Mouse (Mus musculus) embryonic facial prominence, embryonic 13.5 days (tissue): Measurements from ENCODE around the gene Slc25a38. TPM values are rescaled to one million over a fixed set of nuclear protein-coding genes. Genes with fewer than 3 reads are reported as not detected.
A peak's percentile ranks its signal among the peaks of the same experiment; 100 is the strongest.

Experiments used
- ATAC-seq: fragments of 200-750 bp; cut with Nextera tagmentation; 2 replicates; pipeline ENCODE4 v1.8.0; 2017; ENCODE audit warnings: low read depth; ENCODE audit not compliant: insufficient number of reproducible peaks, insufficient read depth, low FRiP score, low TSS enrichment
- H3K27ac ChIP-seq: fragments of 300-500 bp; sonication (generic); 2 replicates; pipeline ENCODE4 v1.5.1; 2015; ENCODE audit warnings: moderate library complexity, mild to moderate bottlenecking, inconsistent platforms
- H3K27me3 ChIP-seq: fragments of 300-500 bp; sonication (generic); 2 replicates; pipeline ENCODE4 v1.6.1; 2015; ENCODE audit warnings: mild to moderate bottlenecking, inconsistent platforms
- H3K36me3 ChIP-seq: fragments of 300-500 bp; sonication (generic); 2 replicates; pipeline ENCODE4 v1.6.1; 2015; ENCODE audit warnings: mild to moderate bottlenecking, inconsistent platforms
- H3K4me1 ChIP-seq: fragments of 300-500 bp; sonication (generic); 2 replicates; pipeline ENCODE4 v1.6.1; 2015; ENCODE audit warnings: inconsistent platforms
- H3K4me2 ChIP-seq: fragments of 300-500 bp; sonication (generic); 2 replicates; pipeline ENCODE4 v1.6.1; 2015; ENCODE audit warnings: moderate library complexity, mild to moderate bottlenecking, inconsistent platforms
- H3K4me3 ChIP-seq: fragments of 300-500 bp; sonication (generic); 2 replicates; pipeline ENCODE4 v1.5.1; 2015; ENCODE audit warnings: mild to moderate bottlenecking, inconsistent platforms
- H3K9ac ChIP-seq: fragments of 300-500 bp; sonication (generic); 2 replicates; pipeline ENCODE4 v1.6.1; 2015; ENCODE audit warnings: mild to moderate bottlenecking, inconsistent platforms
- H3K9me3 ChIP-seq: fragments of 300-500 bp; sonication (generic); 2 replicates; pipeline ENCODE4 v1.6.1; 2016; ENCODE audit warnings: inconsistent platforms
- WGBS: fragments of 180-500 bp; shearing (Covaris S2); methylation state at CpG from one replicate; pipeline ENCODE4 v1.1.7; 2015; ENCODE audit warnings: mixed read lengths; 5-methylcytosine and 5-hydroxymethylcytosine counted together
- polyA plus RNA-seq: library from polyadenylated mRNA; unstranded; fragments of >200 nt; fragmentation: Nextera tagmentation; extraction: Ambion mirVana; gene quantifications from 2 replicates; pipeline ENCODE4 v1.2.1, GENCODE M21; 2015

The Slc25a38 gene
- polyA plus RNA-seq, 1 experiment from 2014 or later = 33.5 TPM

DNA sequence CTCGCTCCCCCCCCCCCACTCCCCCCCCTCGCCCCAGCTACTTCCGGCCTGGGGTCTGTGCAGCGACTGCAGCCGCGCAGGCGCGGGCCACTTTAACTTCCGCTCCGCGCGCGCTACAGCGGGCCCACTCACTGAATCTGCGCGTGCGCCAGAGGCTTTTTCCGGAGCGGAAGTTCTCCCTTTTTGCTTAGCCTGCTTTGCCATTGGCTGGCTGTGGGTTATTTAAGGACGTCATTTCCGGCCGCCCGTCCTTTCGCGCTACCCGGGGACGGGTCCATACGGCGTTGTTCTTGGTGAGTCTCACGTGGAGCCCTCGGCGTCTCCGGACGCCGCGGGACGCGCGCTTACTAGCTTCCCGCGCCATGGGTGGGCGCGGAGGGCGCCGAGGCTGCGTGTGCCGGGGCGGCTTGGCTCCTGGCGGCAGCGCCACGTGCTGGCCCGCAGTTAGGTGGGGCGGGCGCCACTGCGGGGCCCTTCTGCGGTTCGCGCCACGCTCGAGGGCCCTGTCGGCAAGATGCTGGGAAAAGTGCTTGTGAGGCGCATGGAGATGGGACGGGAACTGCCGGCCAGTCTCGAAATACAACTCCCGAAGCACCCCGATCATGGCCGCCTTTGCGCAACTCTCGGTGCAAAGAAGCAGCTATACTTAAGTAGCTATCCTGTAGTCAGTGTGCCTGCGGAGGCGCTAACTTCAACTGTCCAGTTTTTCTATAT, 17.5 kb downstream of the Slc25a38 start, which contains the start of gene Rpsa:
Gene Rpsa (plus strand): TSS at position 152 of the 714 bp plus-strand sequence.
- Histone ChIP-seq H3K27ac (peak within 1 kb of the TSS; percentile 90), H3K36me3 (peaks cover 58% of the 10 kb centered on the region), H3K9ac (peak within 1 kb of the TSS; percentile 100), H3K27me3 (no peaks in the 10 kb centered on the region), H3K4me3 (peak within 1 kb of the TSS; percentile 99), H3K4me2 (peak within 1 kb of the TSS; percentile 86), H3K9me3 (no peaks in the 10 kb centered on the region), H3K4me1 (peaks cover 16% of the 10 kb centered on the region)
- WGBS = under 1% methylated on average over 72 of the region's 72 CpGs
- peak; percentile 97 for ATAC-seq

GRCm38 (mm10) chr9:120129276-120129675, 19.1 kb downstream of the Slc25a38 start:
- peak overlapping the region; percentile 99 for H3K4me3 ChIP-seq
- peak overlapping the region; percentile 86 for H3K4me2 ChIP-seq
- peaks cover 16% of the 10 kb centered on the region for H3K4me1 ChIP-seq
- no peak overlapping the region for H3K27ac ChIP-seq
- no peaks in the 10 kb centered on the region for H3K27me3 ChIP-seq
- H3K9ac ChIP-seq = peak overlapping the region; percentile 100
- ATAC-seq = no peak
- WGBS = 67% methylated on average over 10 of the region's 10 CpGs
- H3K36me3 ChIP-seq = peaks cover 48% of the 10 kb centered on the region
- H3K9me3 ChIP-seq = no peaks in the 10 kb centered on the region

- Histone ChIP-seq H3K9me3 (no peaks in the 10 kb centered on the region), H3K27ac (no peak overlapping the region), H3K4me1 (peaks cover 14% of the 10 kb centered on the region), H3K9ac (no peak overlapping the region), H3K4me2 (no peak overlapping the region), H3K4me3 (no peak overlapping the region), H3K36me3 (peaks cover 47% of the 10 kb centered on the region), H3K27me3 (no peaks in the 10 kb centered on the region)
- ATAC-seq = no peak
- WGBS = 91% methylated on average over 3 of the region's 3 CpGs
These were observed 21.7 kb downstream of the Slc25a38 start for GRCm38 (mm10) chr9:120131784-120132288.

- Histone ChIP-seq H3K27me3 (no peaks in the 10 kb centered on the region), H3K27ac (peak overlapping the region; percentile 18; the same call in 1 of the 2 replicates), H3K4me1 (peaks cover 12% of the 10 kb centered on the region), H3K9me3 (no peaks in the 10 kb centered on the region), H3K36me3 (peaks cover 47% of the 10 kb centered on the region), H3K4me3 (no peak overlapping the region), H3K4me2 (no peak overlapping the region), H3K9ac (no peak overlapping the region)
- ATAC-seq = no peak
- WGBS = 32% methylated on average over 8 of the region's 8 CpGs
These were observed 23.0 kb downstream of the Slc25a38 start for GRCm38 (mm10) chr9:120132980-120133754.

GRCm38 (mm10) chr9:120133755-120134475, 23.7 kb downstream of the Slc25a38 start:
- Histone ChIP-seq H3K36me3 (peaks cover 42% of the 10 kb centered on the region), H3K9ac (no peak overlapping the region), H3K4me3 (no peak overlapping the region), H3K4me1 (peaks cover 7% of the 10 kb centered on the region), H3K27me3 (no peaks in the 10 kb centered on the region), H3K4me2 (no peak overlapping the region), H3K27ac (no peak overlapping the region), H3K9me3 (no peaks in the 10 kb centered on the region)
- 48% methylated on average over 6 of the region's 6 CpGs for WGBS
- no peak for ATAC-seq

DNA sequence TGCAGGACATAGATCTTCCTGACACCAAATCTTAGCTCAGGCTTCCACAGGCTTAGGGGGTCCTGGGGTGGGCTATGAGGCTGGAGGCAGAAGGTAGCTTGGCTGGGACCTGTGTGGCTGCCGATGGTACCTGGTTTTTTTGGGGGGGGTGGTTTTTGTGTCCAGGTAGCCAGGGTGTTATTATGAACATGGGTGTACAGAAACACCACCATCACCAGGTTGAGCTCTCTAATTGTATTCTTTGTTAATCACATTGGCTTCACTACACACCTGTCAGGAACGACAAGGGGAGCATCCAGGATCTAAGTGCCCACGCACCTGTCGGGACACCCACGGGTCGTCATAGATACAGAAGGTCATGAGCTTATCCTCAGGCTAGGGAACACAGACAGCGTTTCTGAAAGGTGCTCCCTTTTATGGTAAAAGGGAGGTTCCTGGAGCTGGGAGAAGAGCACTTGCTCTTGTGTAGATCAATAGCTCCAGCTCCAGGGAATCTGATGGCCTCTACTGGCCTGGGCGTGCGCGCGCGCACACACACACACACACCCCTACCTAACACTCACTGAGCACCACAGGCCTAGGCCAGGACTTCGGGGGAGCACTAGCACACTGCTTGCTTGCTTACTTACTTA, 24.5 kb downstream of the Slc25a38 start:
- Histone ChIP-seq H3K27ac (no peak overlapping the region), H3K4me3 (no peak overlapping the region), H3K36me3 (peaks cover 35% of the 10 kb centered on the region), H3K27me3 (no peaks in the 10 kb centered on the region), H3K9me3 (no peaks in the 10 kb centered on the region), H3K9ac (no peak overlapping the region), H3K4me1 (no peaks in the 10 kb centered on the region), H3K4me2 (no peak overlapping the region)
- no peak for ATAC-seq
- 74% methylated on average over 12 of the region's 13 CpGs for WGBS

DNA sequence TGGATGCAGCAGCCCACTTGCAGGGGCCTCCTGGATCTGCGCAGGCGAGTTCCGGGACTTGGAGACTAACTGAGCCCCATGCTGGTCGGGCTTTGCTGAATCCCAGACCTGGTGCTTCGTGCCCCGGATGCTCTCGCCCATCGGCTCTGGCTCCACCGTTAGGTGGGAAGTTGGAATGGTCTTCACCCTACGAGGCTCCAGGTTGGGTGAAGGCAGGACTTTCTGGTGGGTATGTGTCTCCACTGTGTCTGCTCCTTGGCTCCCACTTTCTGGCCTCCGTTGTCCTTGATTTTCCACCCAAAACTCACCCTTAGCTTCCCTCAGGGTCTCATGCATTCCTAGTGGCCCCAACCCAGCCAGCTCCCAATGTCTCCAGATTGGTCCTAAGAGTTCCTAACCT, 25.3 kb downstream of the Slc25a38 start:
- H3K4me2 ChIP-seq = no peak overlapping the region
- no peak overlapping the region for H3K27ac ChIP-seq
- no peak overlapping the region for H3K4me3 ChIP-seq
- 91% methylated on average over 11 of the region's 11 CpGs for WGBS
- 0 out of 2 replicates have a peak overlapping the region, but pooled peaks have one; percentile 36 for H3K9ac ChIP-seq
- no peaks in the 10 kb centered on the region for H3K9me3 ChIP-seq
- peaks cover 27% of the 10 kb centered on the region for H3K36me3 ChIP-seq
- no peaks in the 10 kb centered on the region for H3K27me3 ChIP-seq
- H3K4me1 ChIP-seq = no peaks in the 10 kb centered on the region
- no peak for ATAC-seq

GRCm38 (mm10) chr9:120140652-120141051, 30.5 kb downstream of the Slc25a38 start:
- Histone ChIP-seq H3K4me3 (no peak overlapping the region), H3K9ac (0 out of 2 replicates have a peak overlapping the region, but pooled peaks have one; percentile 32), H3K36me3 (no peaks in the 10 kb centered on the region), H3K27me3 (no peaks in the 10 kb centered on the region), H3K4me1 (no peaks in the 10 kb centered on the region), H3K27ac (no peak overlapping the region), H3K9me3 (no peaks in the 10 kb centered on the region), H3K4me2 (no peak overlapping the region)
- ATAC-seq = no peak
- 8% methylated on average over 4 of the region's 4 CpGs for WGBS

DNA sequence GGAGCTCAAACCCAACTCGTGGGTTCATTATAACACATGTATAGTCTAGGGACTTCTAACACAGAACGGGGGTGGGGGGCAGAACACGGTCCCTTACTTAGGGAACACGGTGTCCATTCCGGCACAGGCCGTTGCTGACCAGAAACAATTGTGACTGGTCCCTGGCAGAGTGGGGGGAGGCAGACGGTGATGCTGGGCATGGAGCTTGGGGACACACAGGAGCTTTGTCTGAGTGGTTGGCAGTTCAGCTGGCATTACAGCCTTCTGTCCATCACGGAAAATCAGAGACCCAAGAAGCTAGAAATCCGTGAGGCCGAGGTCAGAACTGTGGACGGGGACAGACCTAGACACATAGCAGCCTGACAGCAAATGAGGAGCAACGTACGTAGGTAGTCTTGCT, 34.3 kb downstream of the Slc25a38 start:
- Histone ChIP-seq H3K9ac (no peak overlapping the region), H3K4me2 (no peak overlapping the region), H3K4me3 (no peak overlapping the region), H3K4me1 (no peaks in the 10 kb centered on the region), H3K36me3 (no peaks in the 10 kb centered on the region), H3K27me3 (no peaks in the 10 kb centered on the region), H3K9me3 (no peaks in the 10 kb centered on the region), H3K27ac (no peak overlapping the region)
- no peak for ATAC-seq
- 87% methylated on average over 13 of the region's 13 CpGs for WGBS

DNA sequence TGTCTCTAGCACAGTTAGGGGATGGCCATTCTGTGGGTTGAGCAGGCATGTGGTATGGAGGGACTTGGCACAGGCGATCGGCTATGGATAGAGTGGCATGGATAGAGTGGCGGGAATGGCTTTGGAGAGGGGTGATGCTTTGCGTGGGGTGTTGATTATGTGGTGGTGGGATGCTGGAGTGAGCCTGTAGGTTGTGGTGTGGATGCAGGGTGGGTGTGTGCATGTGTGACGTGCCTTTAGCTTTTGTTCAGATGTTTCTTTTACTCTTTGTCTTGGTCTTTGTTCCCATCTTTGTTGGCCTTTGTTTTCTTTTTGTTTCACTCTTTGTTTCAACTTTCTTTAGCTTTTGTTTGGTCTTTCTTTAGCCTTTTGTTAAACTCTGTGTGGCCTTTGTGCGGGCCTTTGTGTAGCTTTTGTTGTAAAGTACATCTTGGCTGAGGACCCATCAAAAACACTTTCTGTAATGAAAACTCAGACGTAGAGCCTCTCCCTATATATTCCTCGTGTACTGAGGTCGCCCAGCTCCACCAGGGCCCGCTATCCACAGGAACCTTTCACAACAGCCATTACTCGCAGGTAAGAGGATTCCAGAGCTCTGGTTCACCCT, 39.2 kb downstream of the Slc25a38 start, which contains the start of gene Mobp:
Gene Mobp (plus strand): TSS at position 486 of the 607 bp plus-strand sequence.
- ATAC-seq = no peak
- Histone ChIP-seq H3K27ac (no peak within 1 kb of the TSS), H3K4me1 (no peaks in the 10 kb centered on the region), H3K27me3 (no peaks in the 10 kb centered on the region), H3K9me3 (no peaks in the 10 kb centered on the region), H3K36me3 (no peaks in the 10 kb centered on the region), H3K4me3 (no peak within 1 kb of the TSS), H3K4me2 (no peak within 1 kb of the TSS), H3K9ac (no peak within 1 kb of the TSS)
- WGBS = 70% methylated on average over 11 of the region's 11 CpGs
